Mouse (Mus musculus): ENCODE measurements around the gene H13. TPM values are rescaled to one million over a fixed set of nuclear protein-coding genes. Genes with fewer than 3 reads are reported as not detected.
"Not testable (repeated sequence)": the region's sequence is repeated elsewhere in the genome, so short reads cannot be mapped to it uniquely, and the experiment has no call there.

Gene H13
- polyA plus RNA-seq, 1 experiment from 2014 or later: 118 TPM

GRCm38 (mm10) chr2:152636246-152637005 is 32.8 kb upstream of the H13 start:
- Histone ChIP-seq H3K4me3 (no peak overlapping the region), H3K36me3 (no peaks in the 10 kb centered on the region), H3K27ac (no peak overlapping the region), H3K27me3 (ENCODE audit: low read depth, poor library complexity, severe bottlenecking) (peaks cover 36% of the 10 kb centered on the region), H3K4me1 (peaks cover 20% of the 10 kb centered on the region), H3K9me3 (replicated peaks) (no peaks in the 10 kb centered on the region)
- 79% methylated on average over 23 of the region's 23 CpGs for WGBS
- DNase-seq (ENCODE audit: low spot score): no peak

- Histone ChIP-seq H3K27me3 (ENCODE audit: low read depth, poor library complexity, severe bottlenecking) (peaks cover 36% of the 10 kb centered on the region), H3K36me3 (no peaks in the 10 kb centered on the region), H3K27ac (no peak overlapping the region), H3K4me3 (no peak overlapping the region), H3K9me3 (replicated peaks) (no peaks in the 10 kb centered on the region), H3K4me1 (peaks cover 20% of the 10 kb centered on the region)
- WGBS: 85% methylated on average over 6 of the region's 6 CpGs
- no peak for DNase-seq (ENCODE audit: low spot score)
Measured at GRCm38 (mm10) chr2:152637006-152637322, 32.3 kb upstream of the H13 start.

- Histone ChIP-seq H3K9me3 (replicated peaks) (no peaks in the 10 kb centered on the region), H3K27me3 (ENCODE audit: low read depth, poor library complexity, severe bottlenecking) (peaks cover 32% of the 10 kb centered on the region), H3K4me1 (peaks cover 16% of the 10 kb centered on the region), H3K36me3 (no peaks in the 10 kb centered on the region), H3K27ac (no peak overlapping the region), H3K4me3 (no peak overlapping the region)
- WGBS: 94% methylated on average over 4 of the region's 4 CpGs
- DNase-seq (ENCODE audit: low spot score): no peak
Measured at GRCm38 (mm10) chr2:152637381-152637780, 31.9 kb upstream of the H13 start.

GRCm38 (mm10) chr2:152638865-152639264 is 30.4 kb upstream of the H13 start:
- Histone ChIP-seq H3K9me3 (replicated peaks) (no peaks in the 10 kb centered on the region), H3K27ac (no peak overlapping the region), H3K4me3 (no peak overlapping the region), H3K36me3 (no peaks in the 10 kb centered on the region), H3K4me1 (peaks cover 3% of the 10 kb centered on the region), H3K27me3 (ENCODE audit: low read depth, poor library complexity, severe bottlenecking) (peaks cover 18% of the 10 kb centered on the region)
- WGBS: 72% methylated on average over 6 of the region's 6 CpGs
- DNase-seq (ENCODE audit: low spot score): no peak

GRCm38 (mm10) chr2:152639406-152640113 is 29.7 kb upstream of the H13 start:
- Histone ChIP-seq H3K27ac (no peak overlapping the region), H3K27me3 (ENCODE audit: low read depth, poor library complexity, severe bottlenecking) (peaks cover 12% of the 10 kb centered on the region), H3K4me1 (peaks cover 3% of the 10 kb centered on the region), H3K4me3 (no peak overlapping the region), H3K36me3 (no peaks in the 10 kb centered on the region), H3K9me3 (replicated peaks) (no peaks in the 10 kb centered on the region)
- no peak for DNase-seq (ENCODE audit: low spot score)
- 36% methylated on average over 11 of the region's 11 CpGs for WGBS

- WGBS: 78% methylated on average over 10 of the region's 10 CpGs
- no peak overlapping the region for H3K4me3 ChIP-seq
- DNase-seq (ENCODE audit: low spot score): no peak
Measured at GRCm38 (mm10) chr2:152652901-152653620, 16.2 kb upstream of the H13 start.

GRCm38 (mm10) chr2:152653874-152654715 is 15.2 kb upstream of the H13 start:
- Histone ChIP-seq H3K9me3 (replicated peaks) (no peaks in the 10 kb centered on the region; the same call in 1 of the 2 replicates), H3K4me1 (peaks cover 9% of the 10 kb centered on the region; the same call in 1 of the 2 replicates), H3K4me3 (no peak overlapping the region), H3K36me3 (no peaks in the 10 kb centered on the region), H3K27me3 (ENCODE audit: low read depth, poor library complexity, severe bottlenecking) (no peaks in the 10 kb centered on the region), H3K27ac (no peak overlapping the region)
- 49% methylated on average over 14 of the region's 14 CpGs for WGBS
- no peak for DNase-seq (ENCODE audit: low spot score)

More at GRCm38 (mm10) chr2:152652901-152653620, 16.2 kb upstream of the H13 start:
- H3K27me3 ChIP-seq (ENCODE audit: low read depth, poor library complexity, severe bottlenecking): no peaks in the 10 kb centered on the region
- H3K9me3 ChIP-seq (replicated peaks): no peaks in the 10 kb centered on the region; the same call in 1 of the 2 replicates
- peaks cover 9% of the 10 kb centered on the region; the same call in 1 of the 2 replicates for H3K4me1 ChIP-seq
- no peaks in the 10 kb centered on the region for H3K36me3 ChIP-seq
- no peak overlapping the region for H3K27ac ChIP-seq

GRCm38 (mm10) chr2:152657398-152657797 is 11.9 kb upstream of the H13 start:
- Histone ChIP-seq H3K36me3 (no peaks in the 10 kb centered on the region), H3K27me3 (ENCODE audit: low read depth, poor library complexity, severe bottlenecking) (no peaks in the 10 kb centered on the region), H3K4me3 (no peak overlapping the region), H3K4me1 (peaks cover 9% of the 10 kb centered on the region; the same call in 1 of the 2 replicates), H3K9me3 (replicated peaks) (no peaks in the 10 kb centered on the region; the same call in 1 of the 2 replicates), H3K27ac (no peak overlapping the region)
- WGBS: 64% methylated on average over 10 of the region's 10 CpGs
- DNase-seq (ENCODE audit: low spot score): no peak

- no peaks in the 10 kb centered on the region for H3K36me3 ChIP-seq
- no peak overlapping the region for H3K4me3 ChIP-seq
- 80% methylated on average over 6 of the region's 6 CpGs for WGBS
- H3K9me3 ChIP-seq (replicated peaks): no peaks in the 10 kb centered on the region; the same call in 1 of the 2 replicates
- H3K27ac ChIP-seq: no peak overlapping the region
- no peak for DNase-seq (ENCODE audit: low spot score)
- H3K4me1 ChIP-seq: no peaks in the 10 kb centered on the region
- H3K27me3 ChIP-seq (ENCODE audit: low read depth, poor library complexity, severe bottlenecking): no peaks in the 10 kb centered on the region
Measured at GRCm38 (mm10) chr2:152661163-152661562, 8.1 kb upstream of the H13 start.

GRCm38 (mm10) chr2:152666191-152666590 is 3.1 kb upstream of the H13 start:
- peaks cover 14% of the 10 kb centered on the region for H3K4me1 ChIP-seq
- DNase-seq (ENCODE audit: low spot score); H3K36me3 ChIP-seq; H3K27me3 ChIP-seq (ENCODE audit: low read depth, poor library complexity, severe bottlenecking); H3K27ac ChIP-seq; H3K4me3 ChIP-seq; H3K9me3 ChIP-seq (replicated peaks): not testable (repeated sequence)
- WGBS: 82% methylated on average over 3 of the region's 3 CpGs

- Histone ChIP-seq H3K36me3 (peaks cover 39% of the 10 kb centered on the region), H3K4me1 (peaks cover 31% of the 10 kb centered on the region), H3K27me3 (ENCODE audit: low read depth, poor library complexity, severe bottlenecking) (no peaks in the 10 kb centered on the region), H3K4me3 (peak overlapping the region; percentile 98), H3K27ac (peak overlapping the region; percentile 98), H3K9me3 (replicated peaks) (no peaks in the 10 kb centered on the region)
- WGBS: 1% methylated on average over 46 of the region's 46 CpGs
- peak; percentile 82 for DNase-seq (ENCODE audit: low spot score)
Measured at GRCm38 (mm10) chr2:152669639-152670484, 601 bp downstream of the H13 start.
